8 mouse cellular contexts compared by ENCODE assay signal in the genomic region with DNA sequence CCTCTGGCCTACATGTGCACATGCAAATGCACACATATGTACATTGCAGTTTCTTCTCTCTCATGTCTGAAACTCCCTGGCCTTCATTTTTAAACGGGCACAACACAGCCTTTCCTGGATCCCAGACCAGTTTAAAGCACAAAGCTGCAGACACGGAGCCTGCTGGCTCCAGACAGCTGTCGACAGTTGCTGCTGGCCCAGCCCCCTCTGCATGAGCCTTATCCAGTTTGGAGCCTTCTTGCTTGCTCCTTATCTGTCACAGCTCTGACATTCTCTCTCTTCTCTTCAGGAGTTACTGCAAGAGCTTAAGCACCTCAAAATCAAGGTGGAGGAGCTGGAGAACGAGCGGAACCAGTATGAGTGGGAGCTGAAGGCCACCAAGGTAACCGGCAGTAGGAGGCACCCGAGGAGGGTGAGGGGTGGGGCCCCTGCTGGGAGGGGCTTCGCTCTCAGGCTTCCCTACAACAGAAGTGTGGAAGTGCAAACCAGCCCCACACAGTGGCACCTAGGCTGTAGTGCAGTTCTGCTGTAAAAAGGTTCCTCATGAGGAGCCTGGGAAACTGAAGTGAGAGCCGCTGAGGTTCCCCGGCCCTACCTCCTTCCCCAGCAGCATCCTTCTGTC. TPM values are rescaled to one million over a fixed set of nuclear protein-coding genes. Genes with fewer than 3 reads are reported as not detected.
DNase-seq lines count a peak whose midpoint lies in the region; ATAC-seq and TF ChIP-seq lines count a peak whose summit lies in the region.

No protein-coding gene starts in this region.

- peak overlapping the region in 1 of 2 experiments; percentile 49; a peak in 1 of 4 replicates for H3K4me3 ChIP-seq in ES-E14 (ENCODE audit: insufficient read depth in 1 of 2, low read depth in 1 of 2, low read length in 2 of 2, poor library complexity in 1 of 2, severe bottlenecking in 1 of 2)
- peak overlapping the region; percentile 27 for H3K4me3 ChIP-seq in hindbrain, embryonic 13.5 days
- peak overlapping the region; percentile 36 for H3K4me3 ChIP-seq in lung, embryonic 16.5 days (ENCODE audit: low read length)
- peak overlapping the region; percentile 57 for H3K4me3 ChIP-seq in thymus, adult 2 months (ENCODE audit: control insufficient read depth, insufficient read depth, low read length)

- H3K4me1 ChIP-seq in ES-E14 (ENCODE audit: control insufficient read depth in 2 of 2, insufficient read depth in 2 of 2, low read length in 2 of 2, poor library complexity in 1 of 2): peaks cover 0 to 9% of the 10 kb centered on the region in 2 experiments; a peak in 2 of 4 replicates
- H3K4me1 ChIP-seq in hindbrain, embryonic 13.5 days (replicated peaks): peaks cover 13% of the 10 kb centered on the region
- H3K4me1 ChIP-seq in lung, embryonic 16.5 days (replicated peaks; ENCODE audit: control insufficient read depth, insufficient read depth, low read length): peaks cover 20% of the 10 kb centered on the region
- H3K4me1 ChIP-seq in thymus, adult 2 months (replicated peaks; ENCODE audit: control insufficient read depth, insufficient read depth, low read length): peaks cover 52% of the 10 kb centered on the region

- H3K27ac ChIP-seq in ES-E14 (ENCODE audit: insufficient read depth, low read depth, low read length, poor library complexity, severe bottlenecking): no peak overlapping the region
- H3K27ac ChIP-seq in hindbrain, embryonic 13.5 days: 0 out of 2 replicates have a peak overlapping the region, but pooled peaks have one; percentile 23
- H3K27ac ChIP-seq in lung, embryonic 16.5 days (ENCODE audit: low read length): peak overlapping the region; percentile 79
- peak overlapping the region; percentile 96 for H3K27ac ChIP-seq in thymus, adult 2 months (ENCODE audit: control insufficient read depth, insufficient read depth, low read length)

- in situ Hi-C loops in ES-E14 (cut with MboI; ENCODE audit: low sequenced_read_pairs in 2 of 2, unreplicated experiment in 2 of 2): no loop called here

- H3K4me2 ChIP-seq in hindbrain, embryonic 13.5 days: peak overlapping the region; percentile 45
- H3K4me2 ChIP-seq in lung, embryonic 16.5 days (ENCODE audit: low read depth, low read length): peak overlapping the region; percentile 37

- H3K9me3 ChIP-seq in ES-E14 (ENCODE audit: control insufficient read depth, insufficient read depth, low read depth, low read length): no peaks in the 10 kb centered on the region
- no peaks in the 10 kb centered on the region for H3K9me3 ChIP-seq in hindbrain, embryonic 13.5 days
- no peaks in the 10 kb centered on the region for H3K9me3 ChIP-seq in lung, embryonic 16.5 days (ENCODE audit: control insufficient read depth, low read length)

- peak; percentile 67; the same call in 1 of the 2 replicates for TF ChIP-seq CTCF in thymus, adult 2 months (IDR thresholded peaks at IDR 0.05; ENCODE audit: borderline replicate concordance, control insufficient read depth, extremely low read depth, insufficient read depth, low read length, poor library complexity)

- H3K27me3 ChIP-seq in hindbrain, embryonic 13.5 days: peaks cover 25% of the 10 kb centered on the region; the same call in 1 of the 2 replicates
- no peaks in the 10 kb centered on the region for H3K27me3 ChIP-seq in lung, embryonic 16.5 days (ENCODE audit: control insufficient read depth, insufficient read depth, low read depth, low read length)
- no peaks in the 10 kb centered on the region for H3K27me3 ChIP-seq in thymus, adult 2 months (ENCODE audit: control insufficient read depth, insufficient read depth, low read length)

- TF ChIP-seq POLR2A in thymus, adult 2 months (IDR thresholded peaks at IDR 0.05; ENCODE audit: control insufficient read depth, extremely low read depth, insufficient read depth, low read length, poor library complexity): peak; percentile 59

- peak; percentile 75 for DNase-seq in ES-E14 (ENCODE audit: low read depth, low spot score)
- DNase-seq in cerebellum, adult 9-10 months: peak; percentile 10
- DNase-seq in frontal cortex, postnatal 14 days (ENCODE audit: low spot score in 2 of 2): peak; percentile 55 to 61
- peak; percentile 68 to 74 for DNase-seq in layer of hippocampus, postnatal 10 days (ENCODE audit: low spot score in 2 of 2)
- DNase-seq in ovary, postnatal 10 days (ENCODE audit: low spot score): peak; percentile 48
- peak; percentile 92 for DNase-seq in thymus, adult 2 months

- ATAC-seq in hindbrain, embryonic 13.5 days (ENCODE audit: low FRiP score): peak; percentile 91
- ATAC-seq in lung, embryonic 16.5 days (ENCODE audit: low read depth): peak; percentile 97

- H3K9ac ChIP-seq in ES-E14 (ENCODE audit: insufficient read depth, low read depth, low read length, poor library complexity, severe bottlenecking): no peak overlapping the region
- no peak overlapping the region for H3K9ac ChIP-seq in hindbrain, embryonic 13.5 days
- H3K9ac ChIP-seq in lung, embryonic 16.5 days (ENCODE audit: low read length): 0 out of 2 replicates have a peak overlapping the region, but pooled peaks have one; percentile 18

- 7% methylated on average over 10 of the region's 10 CpGs for WGBS in hindbrain, embryonic 13.5 days
- 3% methylated on average over 10 of the region's 10 CpGs for WGBS in lung, embryonic 16.5 days
- WGBS in thymus, adult 2 months: 4% methylated on average over 10 of the region's 10 CpGs

- H3K36me3 ChIP-seq in ES-E14 (ENCODE audit: control insufficient read depth, insufficient read depth, low read length, poor library complexity, severe bottlenecking): no peaks in the 10 kb centered on the region
- H3K36me3 ChIP-seq in hindbrain, embryonic 13.5 days: no peaks in the 10 kb centered on the region
- H3K36me3 ChIP-seq in lung, embryonic 16.5 days (ENCODE audit: control insufficient read depth, insufficient read depth, low read length): no peaks in the 10 kb centered on the region
- H3K36me3 ChIP-seq in thymus, adult 2 months (ENCODE audit: control insufficient read depth, insufficient read depth, low read length): no peaks in the 10 kb centered on the region

TF ChIP-seq in ES-E14, 5 proteins besides CTCF, POLR2A, EP300 and RAD21:
- TF ChIP-seq ZNF384 (IDR thresholded peaks at IDR 0.05; ENCODE audit: low read depth, low read length) (no peak), HCFC1 (IDR thresholded peaks at IDR 0.05; ENCODE audit: borderline replicate concordance, insufficient read depth, low read length) (peak; percentile 19; the same call in 1 of the 2 replicates), CHD2 (IDR thresholded peaks at IDR 0.05; ENCODE audit: low read depth, low read length) (no peak), ZC3H11A (IDR thresholded peaks at IDR 0.05; ENCODE audit: borderline replicate concordance, low read depth, low read length) (peak; percentile 51; the same call in 1 of the 2 replicates)

RNA-seq across cellular contexts. Expression of a gene that starts 49.2 kb away (rescaled TPM):
- total RNA-seq in ES-E14 (2012; rRNA removed): 0.62 and 0.85 TPM in 2 replicates
- polyA plus RNA-seq in hindbrain, embryonic 13.5 days (2015; fragmentation: Nextera tagmentation; extraction: Ambion mirVana): 0.14 TPM in 1 of 2 replicates, not detected in the other
- under 1 TPM in 1 of 2 experiments, not detected in 1; 0.30 TPM for total RNA-seq in layer of hippocampus, postnatal 10 days (2021)
- 0.08 and 0.28 TPM in 2 replicates for polyA plus RNA-seq in lung, embryonic 16.5 days (2015; fragmentation: Nextera tagmentation; extraction: Ambion mirVana)
- 0.13 and 0.32 TPM in 2 replicates for polyA plus RNA-seq in thymus, adult 2 months (2012; rRNA removed)

Comparison
In these comparisons a context has a peak if more than half of its experiments do, and no peak if none do; other contexts are left out.
1. DNase-seq: peak in every context shown above with its lines; median percentile 92 in thymus, adult 2 months; 75 in ES-E14; 71 in layer of hippocampus, postnatal 10 days; 58 in frontal cortex, postnatal 14 days; 48 in ovary, postnatal 10 days; 10 in cerebellum, adult 9-10 months.